Mouse (Mus musculus): ENCODE results near the gene Vamp5.

- TF ChIP-seq EP300 (IDR thresholded peaks at IDR 0.05; ENCODE audit: low read length) (no peak), PAX5 (IDR thresholded peaks at IDR 0.05; ENCODE audit: low read length) (no peak), CTCF (conservative IDR thresholded peaks at IDR 0.05 in 1 of 2, IDR thresholded peaks at IDR 0.05 in 1 of 2; ENCODE audit: low read depth in 2 of 2, low read length in 2 of 2) (no peak), IRF4 (IDR thresholded peaks at IDR 0.05; ENCODE audit: low read depth, low read length) (no peak), TCF12 (IDR thresholded peaks at IDR 0.05; ENCODE audit: low read depth, low read length) (no peak), POLR2A (IDR thresholded peaks at IDR 0.05; ENCODE audit: low read depth, low read length) (no peak), JUND (conservative IDR thresholded peaks at IDR 0.05; ENCODE audit: low read depth, low read length) (no peak), BHLHE40 (IDR thresholded peaks at IDR 0.05; ENCODE audit: low read depth, low read length) (no peak), ELF1 (IDR thresholded peaks at IDR 0.05; ENCODE audit: low read depth, low read length) (no peak), USF1 (IDR thresholded peaks at IDR 0.05; ENCODE audit: low read depth, low read length) (no peak), MAFK (IDR thresholded peaks at IDR 0.05; ENCODE audit: insufficient replicate concordance, low read length) (no peak), SIN3A (IDR thresholded peaks at IDR 0.05; ENCODE audit: low read length) (no peak), CHD2 (IDR thresholded peaks at IDR 0.05; ENCODE audit: low read length) (no peak), USF2 (conservative IDR thresholded peaks at IDR 0.05; ENCODE audit: low read depth, low read length) (no peak)
Measured at GRCm38 (mm10) chr6:72367460-72367974, 12.8 kb downstream of the Vamp5 start.
